Mouse (Mus musculus): ENCODE measurements at regions not wholly inside any gene's neighbourhood (a gene's known extent, or its start where the extent isn't known, plus 50 kb on each side); places are given as distances from the start of the nearest gene placed in this dataset.

- Histone ChIP-seq H3K9ac (ENCODE audit: low read depth, low read length) (no peak overlapping the region), H3K27ac (ENCODE audit: low read depth, low read length) (no peak overlapping the region), H3K9me3 (ENCODE audit: control insufficient read depth) (no peaks in the 10 kb centered on the region), H3K27me3 (replicated peaks; ENCODE audit: control insufficient read depth, insufficient read depth, low read length) (no peaks in the 10 kb centered on the region), H3K4me3 (ENCODE audit: low read depth, low read length) (no peak overlapping the region), H3K36me3 (ENCODE audit: control insufficient read depth, insufficient read depth) (no peaks in the 10 kb centered on the region), H3K4me2 (replicated peaks; ENCODE audit: low read depth) (no peak overlapping the region), H3K4me1 (replicated peaks; ENCODE audit: control insufficient read depth, insufficient read depth, low read length) (no peaks in the 10 kb centered on the region)
- ATAC-seq, result no peak
- TF ChIP-seq CTCF (IDR thresholded peaks at IDR 0.05; ENCODE audit: low read depth), result no peak
- WGBS, result 80% methylated on average over 7 of the region's 7 CpGs
Measured at GRCm38 (mm10) chr2:169286701-169287100, 300.8 kb downstream of the Gm11011 start.

- Histone ChIP-seq H3K9ac (ENCODE audit: low read depth, low read length) (no peak overlapping the region), H3K4me1 (replicated peaks; ENCODE audit: control insufficient read depth, insufficient read depth, low read length) (no peaks in the 10 kb centered on the region), H3K36me3 (ENCODE audit: control insufficient read depth, insufficient read depth) (no peaks in the 10 kb centered on the region), H3K9me3 (ENCODE audit: control insufficient read depth) (no peaks in the 10 kb centered on the region), H3K4me3 (ENCODE audit: low read depth, low read length) (no peak overlapping the region), H3K27ac (ENCODE audit: low read depth, low read length) (no peak overlapping the region), H3K27me3 (replicated peaks; ENCODE audit: control insufficient read depth, insufficient read depth, low read length) (no peaks in the 10 kb centered on the region), H3K4me2 (replicated peaks; ENCODE audit: low read depth) (no peak overlapping the region)
- TF ChIP-seq CTCF (IDR thresholded peaks at IDR 0.05; ENCODE audit: low read depth), result no peak
- ATAC-seq, result no peak
- 84% methylated on average over 13 of the region's 13 CpGs for WGBS
Measured at GRCm38 (mm10) chr2:169282508-169283117, 304.9 kb downstream of the Gm11011 start.

- Histone ChIP-seq H3K9me3 (ENCODE audit: control insufficient read depth) (no peaks in the 10 kb centered on the region), H3K4me2 (replicated peaks; ENCODE audit: low read depth) (no peak overlapping the region), H3K4me3 (ENCODE audit: low read depth, low read length) (no peak overlapping the region), H3K4me1 (replicated peaks; ENCODE audit: control insufficient read depth, insufficient read depth, low read length) (no peaks in the 10 kb centered on the region), H3K27me3 (replicated peaks; ENCODE audit: control insufficient read depth, insufficient read depth, low read length) (no peaks in the 10 kb centered on the region), H3K9ac (ENCODE audit: low read depth, low read length) (no peak overlapping the region), H3K36me3 (ENCODE audit: control insufficient read depth, insufficient read depth) (no peaks in the 10 kb centered on the region), H3K27ac (ENCODE audit: low read depth, low read length) (no peak overlapping the region)
- ATAC-seq, result no peak
- 91% methylated on average over 4 of the region's 4 CpGs for WGBS
- no peak for TF ChIP-seq CTCF (IDR thresholded peaks at IDR 0.05; ENCODE audit: low read depth)
Measured at GRCm38 (mm10) chr2:169275371-169275770, 312.2 kb downstream of the Gm11011 start.

GRCm38 (mm10) chr2:169274101-169274500 is 313.4 kb downstream of the Gm11011 start:
- no peak for ATAC-seq
- Histone ChIP-seq H3K4me3 (ENCODE audit: low read depth, low read length) (no peak overlapping the region), H3K36me3 (ENCODE audit: control insufficient read depth, insufficient read depth) (no peaks in the 10 kb centered on the region), H3K9me3 (ENCODE audit: control insufficient read depth) (no peaks in the 10 kb centered on the region), H3K4me1 (replicated peaks; ENCODE audit: control insufficient read depth, insufficient read depth, low read length) (no peaks in the 10 kb centered on the region), H3K9ac (ENCODE audit: low read depth, low read length) (no peak overlapping the region), H3K27ac (ENCODE audit: low read depth, low read length) (no peak overlapping the region), H3K27me3 (replicated peaks; ENCODE audit: control insufficient read depth, insufficient read depth, low read length) (no peaks in the 10 kb centered on the region), H3K4me2 (replicated peaks; ENCODE audit: low read depth) (no peak overlapping the region)
- no peak for TF ChIP-seq CTCF (IDR thresholded peaks at IDR 0.05; ENCODE audit: low read depth)
- WGBS, result 54% methylated on average over 1 of the region's 1 CpGs

- no peaks in the 10 kb centered on the region for H3K27me3 ChIP-seq (replicated peaks; ENCODE audit: control insufficient read depth, insufficient read depth, low read length)
- WGBS, result 42% methylated on average over 6 of the region's 6 CpGs
- no peaks in the 10 kb centered on the region for H3K4me1 ChIP-seq (replicated peaks; ENCODE audit: control insufficient read depth, insufficient read depth, low read length)
- H3K4me3 ChIP-seq (ENCODE audit: low read depth, low read length), result no peak overlapping the region
- no peak for TF ChIP-seq CTCF (IDR thresholded peaks at IDR 0.05; ENCODE audit: low read depth)
- H3K9ac ChIP-seq (ENCODE audit: low read depth, low read length), result no peak overlapping the region
- no peak overlapping the region for H3K4me2 ChIP-seq (replicated peaks; ENCODE audit: low read depth)
- no peak for ATAC-seq
- no peaks in the 10 kb centered on the region for H3K36me3 ChIP-seq (ENCODE audit: control insufficient read depth, insufficient read depth)
- no peaks in the 10 kb centered on the region for H3K9me3 ChIP-seq (ENCODE audit: control insufficient read depth)
- no peak overlapping the region for H3K27ac ChIP-seq (ENCODE audit: low read depth, low read length)
Measured at GRCm38 (mm10) chr2:169272622-169273021, 314.9 kb downstream of the Gm11011 start.

- no peaks in the 10 kb centered on the region for H3K36me3 ChIP-seq (ENCODE audit: control insufficient read depth, insufficient read depth)
- no peak overlapping the region for H3K4me3 ChIP-seq (ENCODE audit: low read depth, low read length)
- no peak overlapping the region for H3K9ac ChIP-seq (ENCODE audit: low read depth, low read length)
- H3K27me3 ChIP-seq (replicated peaks; ENCODE audit: control insufficient read depth, insufficient read depth, low read length), result no peaks in the 10 kb centered on the region
- no peak overlapping the region for H3K4me2 ChIP-seq (replicated peaks; ENCODE audit: low read depth)
- TF ChIP-seq CTCF (IDR thresholded peaks at IDR 0.05; ENCODE audit: low read depth), result peak; percentile 40
- no peaks in the 10 kb centered on the region for H3K4me1 ChIP-seq (replicated peaks; ENCODE audit: control insufficient read depth, insufficient read depth, low read length)
- no peak overlapping the region for H3K27ac ChIP-seq (ENCODE audit: low read depth, low read length)
- 47% methylated on average over 4 of the region's 4 CpGs for WGBS
- H3K9me3 ChIP-seq (ENCODE audit: control insufficient read depth), result no peaks in the 10 kb centered on the region
- no peak for ATAC-seq
Measured at GRCm38 (mm10) chr2:169272018-169272417, 315.5 kb downstream of the Gm11011 start.

DNA sequence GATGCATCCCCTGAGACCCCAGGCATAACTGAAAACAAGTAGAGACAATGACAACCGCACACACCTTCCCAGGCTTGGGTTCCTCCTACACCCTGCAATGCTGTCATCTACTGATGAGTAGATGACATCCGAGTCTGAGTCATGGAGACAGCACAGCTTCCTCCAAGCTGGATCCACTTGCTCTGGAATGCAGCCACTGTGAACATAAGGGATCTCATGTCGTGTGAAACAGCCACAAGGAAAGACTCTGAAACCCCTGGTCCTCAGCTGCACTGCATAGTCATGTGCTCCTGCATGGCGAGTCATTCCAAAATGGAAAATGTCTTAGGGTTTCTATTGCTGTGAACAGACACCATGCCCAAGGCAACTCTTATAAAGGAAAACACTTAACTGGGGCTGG is 305.2 kb upstream of the Zfp64 start:
- Histone ChIP-seq H3K4me2 (replicated peaks; ENCODE audit: low read depth) (no peak overlapping the region), H3K27me3 (replicated peaks; ENCODE audit: control insufficient read depth, insufficient read depth, low read length) (no peaks in the 10 kb centered on the region), H3K36me3 (ENCODE audit: control insufficient read depth, insufficient read depth) (no peaks in the 10 kb centered on the region), H3K9me3 (ENCODE audit: control insufficient read depth) (no peaks in the 10 kb centered on the region), H3K4me3 (ENCODE audit: low read depth, low read length) (no peak overlapping the region), H3K4me1 (replicated peaks; ENCODE audit: control insufficient read depth, insufficient read depth, low read length) (no peaks in the 10 kb centered on the region), H3K27ac (ENCODE audit: low read depth, low read length) (no peak overlapping the region), H3K9ac (ENCODE audit: low read depth, low read length) (no peak overlapping the region)
- ATAC-seq, result no peak
- 85% methylated on average over 4 of the region's 4 CpGs for WGBS
- TF ChIP-seq CTCF (IDR thresholded peaks at IDR 0.05; ENCODE audit: low read depth), result no peak

Data from intestine, postnatal 0 days (tissue).